Mouse (Mus musculus): ENCODE measurements around the gene Txndc9. TPM values are rescaled to one million over a fixed set of nuclear protein-coding genes. Genes with fewer than 3 reads are reported as not detected.

Gene Txndc9
- 154 and 160 TPM in 2 replicates for polyA plus RNA-seq (2016; fragmentation: Nextera tagmentation; extraction: Ambion mirVana)

GRCm38 (mm10) chr1:37997867-37998266, at the start of gene Txndc9, which contains the start of gene Eif5b:
Gene Txndc9 (minus strand): TSS chr1:37997893.
Gene Eif5b (plus strand): TSS chr1:37998010.
- Histone ChIP-seq H3K27ac (replicated peaks) (peak within 1 kb of the TSS; percentile 94), H3K4me3 (peak within 1 kb of the TSS; percentile 99), H3K4me1 (peaks cover 18% of the 10 kb centered on the region), H3K27me3 (ENCODE audit: low read depth, poor library complexity, severe bottlenecking) (no peaks in the 10 kb centered on the region), H3K36me3 (peaks cover 30% of the 10 kb centered on the region), H3K9me3 (replicated peaks) (no peaks in the 10 kb centered on the region)
- DNase-seq (ENCODE audit: low spot score), result peak; percentile 94
- WGBS, result under 1% methylated on average over 50 of the region's 50 CpGs

GRCm38 (mm10) chr1:38038898-38039297, 41.2 kb upstream of the Txndc9 start:
- Histone ChIP-seq H3K27ac (replicated peaks) (no peak overlapping the region), H3K9me3 (replicated peaks) (no peaks in the 10 kb centered on the region; the same call in 1 of the 2 replicates), H3K36me3 (peaks cover 96% of the 10 kb centered on the region), H3K27me3 (ENCODE audit: low read depth, poor library complexity, severe bottlenecking) (no peaks in the 10 kb centered on the region), H3K4me3 (no peak overlapping the region), H3K4me1 (no peaks in the 10 kb centered on the region)
- WGBS, result 96% methylated on average over 2 of the region's 2 CpGs
- no peak for DNase-seq (ENCODE audit: low spot score)

- Histone ChIP-seq H3K27ac (replicated peaks) (no peak overlapping the region), H3K27me3 (ENCODE audit: low read depth, poor library complexity, severe bottlenecking) (no peaks in the 10 kb centered on the region), H3K9me3 (replicated peaks) (no peaks in the 10 kb centered on the region; the same call in 1 of the 2 replicates), H3K4me3 (no peak overlapping the region), H3K36me3 (peaks cover 98% of the 10 kb centered on the region), H3K4me1 (no peaks in the 10 kb centered on the region)
- DNase-seq (ENCODE audit: low spot score), result no peak
- 95% methylated on average over 5 of the region's 5 CpGs for WGBS
Measured at GRCm38 (mm10) chr1:38037375-38037774, 39.7 kb upstream of the Txndc9 start.

DNA sequence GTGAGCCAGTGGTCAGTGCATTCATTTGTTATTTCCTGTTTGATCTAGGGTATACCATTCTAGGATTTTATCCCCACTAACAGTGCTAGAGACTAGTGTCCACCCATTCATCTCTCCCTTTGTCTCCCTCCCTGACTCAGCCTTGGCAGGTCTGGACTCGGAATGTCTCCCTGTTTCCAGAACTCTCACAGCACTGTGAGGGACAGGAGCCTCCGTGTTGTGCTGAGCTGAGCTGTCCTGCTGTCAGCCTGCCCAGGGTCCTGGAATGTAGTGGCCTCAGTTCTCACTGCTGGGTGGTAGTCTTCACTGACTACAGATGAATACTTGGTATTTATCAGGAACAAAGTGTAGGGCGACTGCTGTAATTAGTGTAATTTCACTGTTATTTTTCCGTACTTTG, 37.8 kb upstream of the Txndc9 start:
- Histone ChIP-seq H3K36me3 (peaks cover 91% of the 10 kb centered on the region), H3K4me1 (no peaks in the 10 kb centered on the region), H3K27me3 (ENCODE audit: low read depth, poor library complexity, severe bottlenecking) (no peaks in the 10 kb centered on the region), H3K27ac (replicated peaks) (no peak overlapping the region), H3K9me3 (replicated peaks) (no peaks in the 10 kb centered on the region), H3K4me3 (no peak overlapping the region)
- 92% methylated on average over 4 of the region's 4 CpGs for WGBS
- DNase-seq (ENCODE audit: low spot score), result no peak

- Histone ChIP-seq H3K36me3 (peaks cover 61% of the 10 kb centered on the region), H3K4me1 (no peaks in the 10 kb centered on the region), H3K9me3 (replicated peaks) (no peaks in the 10 kb centered on the region), H3K27me3 (ENCODE audit: low read depth, poor library complexity, severe bottlenecking) (no peaks in the 10 kb centered on the region), H3K4me3 (no peak overlapping the region), H3K27ac (replicated peaks) (no peak overlapping the region)
- DNase-seq (ENCODE audit: low spot score), result no peak
- 95% methylated on average over 5 of the region's 5 CpGs for WGBS
Measured at GRCm38 (mm10) chr1:38031391-38031790, 33.7 kb upstream of the Txndc9 start.

DNA sequence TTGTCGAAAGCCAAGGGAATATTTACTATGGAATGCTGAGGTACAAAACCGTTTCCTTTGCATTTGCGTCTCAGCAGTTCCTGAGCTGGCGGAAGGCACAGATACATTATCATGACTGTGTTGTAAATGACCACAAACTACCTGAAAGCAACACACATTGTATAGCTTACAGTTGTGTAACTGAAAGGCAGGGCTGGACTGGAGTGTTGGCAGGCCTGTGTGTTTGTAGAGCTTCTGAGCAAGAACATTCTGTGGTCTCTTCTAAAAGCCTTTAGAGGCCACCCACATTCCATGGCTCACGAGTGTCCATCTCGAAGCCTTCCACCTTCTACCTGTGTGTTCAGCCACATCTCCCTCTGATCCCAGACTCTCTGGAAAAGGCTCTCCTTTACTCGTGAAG, 29.6 kb upstream of the Txndc9 start:
- Histone ChIP-seq H3K27me3 (ENCODE audit: low read depth, poor library complexity, severe bottlenecking) (no peaks in the 10 kb centered on the region), H3K4me1 (no peaks in the 10 kb centered on the region), H3K4me3 (no peak overlapping the region), H3K27ac (replicated peaks) (no peak overlapping the region), H3K9me3 (replicated peaks) (no peaks in the 10 kb centered on the region), H3K36me3 (peaks cover 49% of the 10 kb centered on the region)
- DNase-seq (ENCODE audit: low spot score), result no peak
- 93% methylated on average over 7 of the region's 7 CpGs for WGBS

DNA sequence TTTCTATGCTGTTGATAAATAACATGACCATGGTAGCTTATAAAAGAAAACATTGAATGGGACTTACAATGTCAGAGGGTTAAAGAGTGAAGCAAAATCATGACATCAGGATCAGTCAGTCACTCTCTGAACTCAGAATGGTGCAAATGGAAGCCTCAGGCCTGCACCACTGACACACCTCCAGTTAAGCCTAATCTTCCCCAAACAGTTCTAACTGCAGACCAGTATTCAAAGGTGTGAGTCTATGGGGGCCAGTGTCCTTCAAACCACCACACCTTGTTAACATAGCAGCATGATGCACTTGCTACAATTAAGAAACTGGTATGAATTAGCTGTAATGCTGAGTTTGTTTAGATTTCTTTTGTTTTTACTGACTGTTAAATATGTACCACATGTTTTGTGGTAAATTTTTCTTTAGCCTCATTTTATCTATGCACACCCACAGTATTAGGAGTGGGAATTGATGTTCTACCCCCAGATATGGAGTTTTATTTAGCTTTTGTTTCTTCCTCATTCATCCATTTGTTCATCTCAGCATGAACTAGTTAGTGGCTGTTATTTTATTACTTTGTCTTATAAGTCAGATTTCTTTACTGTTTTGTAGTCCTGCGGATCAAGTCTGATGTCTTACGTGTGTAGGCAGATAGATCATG, 17.0 kb upstream of the Txndc9 start:
- H3K4me3 ChIP-seq, result no peak overlapping the region
- H3K27ac ChIP-seq (replicated peaks), result no peak overlapping the region
- no peaks in the 10 kb centered on the region for H3K9me3 ChIP-seq (replicated peaks)
- no peaks in the 10 kb centered on the region for H3K4me1 ChIP-seq
- WGBS, result 93% methylated on average over 2 of the region's 2 CpGs
- H3K36me3 ChIP-seq, result peaks cover 21% of the 10 kb centered on the region
- H3K27me3 ChIP-seq (ENCODE audit: low read depth, poor library complexity, severe bottlenecking), result no peaks in the 10 kb centered on the region
- DNase-seq (ENCODE audit: low spot score), result no peak

DNA sequence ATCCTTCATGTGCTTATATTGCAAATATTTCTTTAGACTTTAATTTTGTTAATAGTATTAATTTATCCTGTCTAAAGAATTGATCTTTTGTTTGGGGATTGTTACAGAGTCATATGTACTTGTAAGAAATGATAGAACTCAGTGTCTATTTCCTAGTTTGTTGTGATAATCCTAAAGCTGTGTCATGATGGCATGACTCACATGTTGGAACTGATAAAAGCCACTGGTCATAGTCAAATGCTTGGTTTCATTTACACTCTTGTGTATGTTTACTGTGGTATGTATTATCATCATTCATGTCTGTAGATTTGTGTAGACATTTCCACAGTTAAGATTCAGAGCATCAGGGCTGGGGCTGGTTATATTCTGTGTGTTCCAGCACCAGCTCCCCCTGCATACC, 14.8 kb upstream of the Txndc9 start:
- Histone ChIP-seq H3K27ac (replicated peaks) (no peak overlapping the region), H3K36me3 (no peaks in the 10 kb centered on the region), H3K27me3 (ENCODE audit: low read depth, poor library complexity, severe bottlenecking) (no peaks in the 10 kb centered on the region), H3K9me3 (replicated peaks) (no peaks in the 10 kb centered on the region), H3K4me3 (no peak overlapping the region), H3K4me1 (no peaks in the 10 kb centered on the region)
- no peak for DNase-seq (ENCODE audit: low spot score)

GRCm38 (mm10) chr1:38012104-38012503, 14.4 kb upstream of the Txndc9 start:
- Histone ChIP-seq H3K27ac (replicated peaks) (no peak overlapping the region), H3K36me3 (no peaks in the 10 kb centered on the region), H3K4me1 (no peaks in the 10 kb centered on the region), H3K27me3 (ENCODE audit: low read depth, poor library complexity, severe bottlenecking) (no peaks in the 10 kb centered on the region), H3K9me3 (replicated peaks) (no peaks in the 10 kb centered on the region), H3K4me3 (no peak overlapping the region)
- no peak for DNase-seq (ENCODE audit: low spot score)
- 89% methylated on average over 3 of the region's 3 CpGs for WGBS

GRCm38 (mm10) chr1:38011647-38012046, 14.0 kb upstream of the Txndc9 start:
- H3K4me3 ChIP-seq, result no peak overlapping the region
- no peaks in the 10 kb centered on the region for H3K4me1 ChIP-seq
- H3K27me3 ChIP-seq (ENCODE audit: low read depth, poor library complexity, severe bottlenecking), result no peaks in the 10 kb centered on the region
- H3K36me3 ChIP-seq, result no peaks in the 10 kb centered on the region
- H3K9me3 ChIP-seq (replicated peaks), result no peaks in the 10 kb centered on the region
- 86% methylated on average over 6 of the region's 6 CpGs for WGBS
- DNase-seq (ENCODE audit: low spot score), result no peak
- H3K27ac ChIP-seq (replicated peaks), result no peak overlapping the region

DNA sequence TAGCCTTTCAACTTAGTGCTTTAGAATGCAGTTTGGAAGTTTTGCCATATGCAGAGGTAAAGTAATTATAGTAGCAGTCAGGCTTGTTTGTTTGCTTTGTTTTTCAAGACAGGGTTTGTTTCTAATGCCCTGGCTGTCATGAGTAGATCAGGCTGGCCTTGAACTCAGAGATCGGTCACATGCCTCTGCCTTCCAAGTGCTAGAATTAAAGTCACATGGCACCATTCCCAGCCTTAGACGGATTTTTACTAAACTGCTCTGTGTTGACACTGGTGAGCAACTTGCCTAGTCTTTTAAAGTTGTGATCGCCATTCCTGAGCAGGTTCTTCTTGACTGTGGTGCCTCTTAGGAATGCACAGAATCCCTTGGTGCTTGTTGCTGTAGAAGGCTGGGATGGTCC, 9.0 kb upstream of the Txndc9 start:
- H3K27me3 ChIP-seq (ENCODE audit: low read depth, poor library complexity, severe bottlenecking), result no peaks in the 10 kb centered on the region
- no peaks in the 10 kb centered on the region for H3K36me3 ChIP-seq
- no peak for DNase-seq (ENCODE audit: low spot score)
- no peaks in the 10 kb centered on the region for H3K9me3 ChIP-seq (replicated peaks)
- no peak overlapping the region for H3K27ac ChIP-seq (replicated peaks)
- no peak overlapping the region for H3K4me3 ChIP-seq
- 86% methylated on average over 3 of the region's 3 CpGs for WGBS
- H3K4me1 ChIP-seq, result no peaks in the 10 kb centered on the region

- Histone ChIP-seq H3K36me3 (0 out of 2 replicates have a peak, but pooled peaks cover 2% of the 10 kb centered on the region), H3K9me3 (replicated peaks) (no peaks in the 10 kb centered on the region), H3K27me3 (ENCODE audit: low read depth, poor library complexity, severe bottlenecking) (no peaks in the 10 kb centered on the region), H3K27ac (replicated peaks) (no peak overlapping the region), H3K4me1 (peaks cover 11% of the 10 kb centered on the region), H3K4me3 (no peak overlapping the region)
- no peak for DNase-seq (ENCODE audit: low spot score)
- WGBS, result 92% methylated on average over 3 of the region's 3 CpGs
Measured at GRCm38 (mm10) chr1:38003046-38003445, 5.4 kb upstream of the Txndc9 start.

DNA sequence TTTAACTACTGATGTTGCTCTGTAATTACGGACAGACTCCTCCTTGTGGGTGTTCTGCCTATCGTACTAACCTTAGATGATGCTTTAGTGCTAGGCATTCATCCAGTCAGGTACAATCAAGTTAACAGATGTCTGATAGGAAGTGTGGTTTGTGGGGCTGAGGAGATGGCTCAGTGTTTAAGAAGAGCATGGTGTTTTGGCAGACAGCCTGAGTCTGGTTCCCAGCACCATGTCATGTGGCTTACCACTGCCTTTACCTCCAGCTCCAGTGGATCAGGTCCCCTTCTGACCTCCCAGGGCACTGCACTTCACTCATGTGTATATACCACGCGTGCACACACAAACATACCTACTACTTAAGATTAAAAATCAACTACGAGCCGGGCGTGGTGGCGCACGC, 4.3 kb upstream of the Txndc9 start:
- H3K4me3 ChIP-seq, result no peak overlapping the region
- no peaks in the 10 kb centered on the region for H3K27me3 ChIP-seq (ENCODE audit: low read depth, poor library complexity, severe bottlenecking)
- no peaks in the 10 kb centered on the region for H3K9me3 ChIP-seq (replicated peaks)
- 97% methylated on average over 9 of the region's 9 CpGs for WGBS
- peaks cover 11% of the 10 kb centered on the region for H3K4me1 ChIP-seq
- DNase-seq (ENCODE audit: low spot score), result no peak
- H3K27ac ChIP-seq (replicated peaks), result no peak overlapping the region
- H3K36me3 ChIP-seq, result 0 out of 2 replicates have a peak, but pooled peaks cover 2% of the 10 kb centered on the region
